Mouse (Mus musculus): ENCODE data around the gene Ddx5.

GRCm38 (mm10) chr11:106816316-106816715 lies 27.3 kb upstream of the Ddx5 start:
- TF ChIP-seq POLR2A (IDR thresholded peaks at IDR 0.05; ENCODE audit: low read depth, low read length) (no peak), CTCF (conservative IDR thresholded peaks at IDR 0.05; ENCODE audit: insufficient read depth, insufficient read length, low read depth, low read length) (no peak)

All from kidney, adult 2 months (tissue).